Mouse (Mus musculus) embryo, embryonic 11 days (tissue): Measurements from ENCODE around the gene Pemt.

Experiments used
- DNase-seq: peaks from one replicate; pipeline ENCODE4 v3.0.0-alpha.2; 2015

The Pemt gene

DNA sequence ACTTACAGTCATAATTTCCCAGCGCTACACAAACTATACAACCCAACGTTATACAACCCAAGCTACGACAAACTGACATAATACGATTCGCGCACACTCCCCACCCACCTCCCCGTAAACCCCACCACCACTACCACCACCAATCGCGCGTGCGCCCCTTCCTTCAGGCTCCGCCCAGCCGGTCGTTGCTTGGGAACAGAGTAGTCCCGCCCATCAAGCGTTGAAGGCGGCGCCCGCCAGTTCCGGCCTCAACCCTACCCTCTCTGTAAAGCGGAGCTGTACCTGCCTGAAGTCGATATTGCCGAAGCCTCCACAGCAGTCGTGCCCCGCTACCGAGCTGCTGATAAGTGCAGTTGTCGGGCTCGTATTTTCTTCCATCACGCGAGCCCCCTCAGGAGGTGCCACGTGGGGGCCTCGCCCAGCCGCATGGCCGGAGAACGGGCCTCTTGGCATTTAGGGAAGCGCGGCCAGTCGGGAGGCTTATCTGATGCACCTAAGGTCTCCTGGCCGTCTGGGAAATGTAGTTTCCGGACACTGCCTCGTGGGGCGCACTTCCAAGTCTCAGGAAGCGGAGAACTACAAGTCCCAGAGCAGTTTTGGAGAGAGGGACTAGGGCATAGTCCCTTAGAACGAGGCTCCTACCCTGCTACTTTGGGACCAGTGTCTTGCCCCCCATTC, at the start of gene Pemt:
Gene Pemt, minus strand, starts transcription at position 432 of the 678 bp plus-strand sequence.
- DNase-seq: peak; percentile 97

DNA sequence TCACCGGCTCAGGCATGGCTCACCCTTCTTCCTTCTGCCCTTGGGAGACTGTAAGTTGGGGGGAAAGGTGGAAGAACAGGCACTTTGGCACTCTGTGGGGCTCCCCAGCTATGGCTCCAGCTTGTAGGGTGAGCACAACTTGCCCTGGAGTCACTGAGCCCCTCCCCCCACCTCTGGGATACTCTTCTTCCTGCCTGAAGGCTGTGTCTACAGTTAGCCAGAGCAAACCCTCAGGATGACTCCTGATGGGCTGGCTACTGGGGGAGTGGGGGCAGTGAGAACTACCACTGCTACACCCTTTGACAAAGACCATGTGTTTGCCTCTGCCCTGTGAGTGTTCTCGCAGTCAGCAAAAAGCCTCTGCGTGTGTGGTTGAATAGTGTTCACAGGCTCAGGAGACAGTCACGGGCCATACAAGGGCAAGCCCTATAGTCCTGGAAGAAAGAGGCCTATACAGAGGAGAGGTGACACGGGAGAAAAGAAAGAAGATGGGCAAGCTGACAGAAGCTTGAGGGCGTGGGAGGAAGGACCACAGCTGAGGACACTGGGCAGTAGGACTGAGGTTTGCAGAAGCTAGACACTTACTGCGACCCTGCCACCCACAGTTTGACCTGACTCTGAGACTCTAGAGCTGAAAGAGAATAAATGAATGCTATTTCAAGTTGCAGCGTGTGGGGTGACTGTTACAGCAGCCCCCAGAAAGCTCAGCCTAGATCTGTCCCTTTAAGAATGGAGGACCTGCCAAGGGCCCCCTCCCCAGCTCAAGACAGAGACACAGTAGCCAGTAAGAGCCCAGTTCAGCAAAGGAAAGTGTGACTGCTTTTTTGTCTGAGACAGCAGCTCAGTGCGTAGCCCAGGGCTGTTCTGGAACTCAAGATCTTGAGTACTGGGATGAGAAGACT, 48.9 kb upstream of the Pemt start:
- no peak for DNase-seq

GRCm38 (mm10) chr11:60093984-60094587, 47.8 kb upstream of the Pemt start:
- DNase-seq: no peak

DNA sequence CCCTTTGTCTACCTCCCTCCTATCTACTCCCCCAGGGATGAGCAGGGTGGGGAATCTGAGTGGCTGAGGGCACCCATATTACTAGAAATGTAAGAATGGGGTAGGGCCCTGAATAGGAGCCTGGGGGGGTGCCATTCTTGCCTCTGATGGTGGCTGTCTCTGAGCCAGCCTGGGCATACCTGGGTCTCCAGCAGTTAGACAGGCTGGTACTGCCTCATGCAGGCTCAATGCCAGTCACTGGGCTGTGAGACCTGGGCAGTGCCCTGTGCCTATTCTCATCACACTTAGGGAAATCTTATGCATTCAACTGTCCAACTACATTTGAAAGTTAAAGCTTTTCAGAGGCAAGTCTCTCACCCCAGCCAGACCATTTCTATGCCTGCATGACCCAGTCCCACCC, 46.9 kb upstream of the Pemt start:
- DNase-seq: no peak

DNA sequence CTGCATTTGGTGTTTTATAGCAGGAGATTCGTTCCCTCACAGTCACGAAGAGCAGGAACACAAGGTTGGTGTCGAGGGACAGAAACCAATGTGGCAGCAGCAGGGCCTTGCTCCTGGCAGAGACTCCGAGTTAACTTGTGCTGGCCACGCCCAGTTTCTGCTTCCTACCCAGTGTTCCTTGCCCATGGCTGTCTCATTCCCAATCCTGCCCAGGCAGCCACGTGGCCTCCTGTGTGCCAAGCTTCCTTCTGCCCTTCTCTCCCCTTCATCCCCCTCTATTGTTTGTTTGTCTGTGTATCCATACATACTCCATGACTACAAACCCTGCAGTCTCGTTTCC, 45.1 kb upstream of the Pemt start:
- no peak for DNase-seq

DNA sequence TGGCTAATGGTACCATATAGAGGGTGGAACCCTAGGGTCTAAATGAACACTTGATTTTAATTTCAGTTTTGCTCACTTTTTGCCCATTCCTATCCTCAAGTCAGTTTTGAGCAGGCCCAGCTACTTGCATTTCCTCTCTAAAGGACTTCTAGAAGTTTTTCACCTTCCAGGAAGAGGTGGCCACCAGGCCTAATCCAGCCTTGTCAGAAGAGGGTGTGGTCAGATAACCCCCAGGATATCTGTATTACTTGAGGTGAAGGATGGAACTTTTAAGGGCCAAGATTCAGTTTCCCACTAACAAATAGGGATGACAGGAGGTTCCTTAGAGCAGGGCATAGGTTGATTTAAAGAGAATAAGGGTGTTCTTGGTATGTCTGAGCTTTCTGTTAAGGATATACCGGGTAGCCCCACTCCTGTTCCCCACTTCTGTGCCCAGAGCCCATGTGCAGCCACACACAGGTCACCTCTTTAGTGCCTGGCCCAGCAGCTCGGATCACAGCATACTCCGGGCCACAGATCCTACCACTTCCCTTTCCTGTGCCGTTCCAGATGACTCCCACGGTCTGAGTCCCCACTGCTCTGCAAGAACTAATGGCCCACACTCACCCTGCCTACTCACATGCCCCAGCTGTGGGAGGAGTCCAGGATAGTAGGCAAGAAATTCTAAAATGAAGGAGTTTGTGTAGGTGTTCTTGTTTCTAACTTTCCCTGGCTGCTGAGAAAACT, 44.6 kb upstream of the Pemt start:
- no peak for DNase-seq

GRCm38 (mm10) chr11:60088947-60089346, 42.7 kb upstream of the Pemt start:
- DNase-seq: peak; percentile 74

- DNase-seq: no peak
Measured at GRCm38 (mm10) chr11:60086676-60087075, 40.4 kb upstream of the Pemt start.

DNA sequence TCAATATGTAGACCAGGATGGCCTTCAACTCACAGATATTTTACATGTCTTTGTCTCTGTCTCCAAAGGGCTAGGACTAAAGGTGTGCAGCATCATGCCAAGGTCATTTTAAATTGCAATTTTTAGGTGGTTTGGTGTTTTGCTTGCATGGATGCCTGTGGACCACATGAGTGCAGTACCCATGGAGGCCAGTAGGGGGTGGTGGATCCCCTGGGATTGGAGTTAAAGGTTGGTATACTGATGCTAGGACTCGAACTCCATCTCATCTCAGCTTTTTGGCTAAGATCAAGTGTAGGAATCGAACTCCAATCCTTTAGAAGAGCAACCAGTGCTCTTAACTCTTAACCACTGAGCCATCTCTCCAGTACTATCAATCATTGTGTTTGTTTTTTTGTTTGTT, 38.3 kb upstream of the Pemt start:
- peak; percentile 33 for DNase-seq

- peak; percentile 87 for DNase-seq
Measured at GRCm38 (mm10) chr11:60076790-60077189, 30.5 kb upstream of the Pemt start.

DNA sequence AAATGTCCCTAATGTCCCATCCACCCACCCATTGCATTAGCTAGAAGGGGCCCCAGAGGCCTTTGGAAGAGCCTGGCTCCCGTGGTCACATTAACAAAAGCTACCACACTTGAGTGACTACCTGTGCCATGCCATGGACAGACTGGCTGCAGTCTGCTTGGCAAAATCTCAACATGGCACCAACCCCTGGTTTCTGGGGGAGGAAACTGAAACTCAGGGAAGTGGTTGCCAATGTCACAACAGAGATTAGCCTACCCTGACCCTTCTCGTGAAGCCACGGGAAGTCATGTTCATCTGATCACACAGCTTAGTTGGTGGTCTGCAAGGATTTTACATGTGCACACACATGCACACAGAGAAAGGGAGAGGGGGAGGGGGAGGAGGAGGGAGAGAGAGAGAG, 29.9 kb upstream of the Pemt start:
- DNase-seq: no peak

DNA sequence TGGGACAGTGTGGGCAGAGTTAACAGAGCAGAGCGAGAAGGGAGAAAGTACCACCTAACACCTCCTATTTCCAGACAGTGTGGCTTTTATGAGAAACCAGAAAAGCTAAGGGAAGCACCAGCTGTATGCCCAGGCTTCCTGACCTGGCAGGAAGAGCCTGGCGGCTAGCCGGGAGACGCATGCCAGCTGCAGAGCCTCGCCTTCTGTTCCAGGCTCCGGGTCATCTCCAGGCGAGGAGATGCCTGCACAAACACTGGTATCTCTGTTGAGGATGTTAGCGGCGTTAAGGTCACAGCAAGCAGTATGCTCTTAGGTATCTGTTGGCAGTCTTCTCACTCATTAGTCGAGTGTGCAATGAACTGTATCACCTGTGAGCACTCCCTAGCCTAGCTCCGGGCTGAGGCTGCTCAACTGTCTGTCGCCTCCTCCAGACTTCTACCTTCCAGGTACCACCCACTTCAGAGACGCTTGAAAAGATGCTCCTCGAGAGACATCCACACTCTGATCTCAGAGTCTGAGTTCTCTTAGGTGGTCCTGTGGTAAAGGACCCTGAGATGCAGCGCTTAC, 27.7 kb upstream of the Pemt start:
- DNase-seq: no peak

DNA sequence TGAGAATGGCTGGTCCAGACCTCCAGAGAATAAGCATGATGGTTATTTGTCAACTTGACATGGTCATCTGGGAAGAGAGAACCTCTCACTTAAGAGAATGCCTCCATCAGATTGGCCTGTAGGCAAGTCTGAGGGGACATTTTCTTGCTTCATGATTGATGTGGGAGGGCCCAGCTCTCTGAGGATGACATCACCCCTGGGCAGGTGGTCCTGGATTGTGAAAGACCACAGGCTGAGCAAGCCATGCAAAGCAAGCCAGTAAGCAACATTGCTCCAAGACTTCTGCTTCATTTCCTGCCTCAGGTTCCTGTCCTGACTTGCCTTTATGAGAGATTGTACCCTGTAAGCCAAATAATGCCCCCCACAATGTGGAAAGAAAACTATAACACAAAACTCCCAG, 26.8 kb upstream of the Pemt start:
- DNase-seq: no peak

DNA sequence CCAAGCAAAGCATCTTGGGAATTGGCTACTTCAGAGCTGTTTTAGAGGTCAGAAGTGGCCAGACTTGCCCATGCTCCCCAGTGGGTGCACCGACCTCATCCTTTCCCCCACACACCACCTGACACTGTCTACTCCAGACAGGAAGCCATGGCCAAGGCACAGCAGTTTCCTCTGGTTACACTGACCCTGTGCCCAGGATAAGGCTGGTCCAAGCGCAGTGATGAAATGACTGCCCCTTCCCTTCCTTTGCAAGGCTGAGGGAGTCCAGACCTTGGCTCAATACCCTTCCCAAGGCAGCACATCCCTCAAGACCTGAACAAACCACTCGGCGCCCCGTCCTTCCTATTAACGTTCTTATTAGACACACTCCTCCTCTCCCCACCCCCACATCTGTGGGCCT, 24.9 kb upstream of the Pemt start:
- DNase-seq: no peak

- DNase-seq: peak; percentile 70
Measured at GRCm38 (mm10) chr11:60070599-60070998, 24.3 kb upstream of the Pemt start.

DNA sequence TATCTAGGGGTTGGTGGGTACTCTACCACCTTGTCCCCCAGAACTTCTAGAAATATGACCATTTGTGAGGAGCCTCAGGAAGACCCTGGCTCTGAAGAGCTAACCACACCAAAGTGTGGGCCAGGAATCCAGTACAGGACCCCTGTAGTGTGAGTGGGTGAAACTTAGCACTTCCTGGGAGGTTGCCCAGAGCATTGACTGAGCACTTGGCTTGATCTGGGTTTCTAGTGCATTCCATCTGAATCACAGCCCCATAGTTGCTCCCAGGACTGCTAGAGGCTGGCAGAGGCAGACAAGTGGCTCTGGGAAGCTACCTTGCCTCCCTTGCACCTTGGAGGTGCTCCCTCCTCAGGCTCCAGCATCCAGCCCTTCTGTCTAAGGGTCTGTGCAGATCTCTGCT, 22.3 kb upstream of the Pemt start:
- DNase-seq: no peak

- DNase-seq: no peak
Measured at GRCm38 (mm10) chr11:60067646-60068045, 21.4 kb upstream of the Pemt start.

DNA sequence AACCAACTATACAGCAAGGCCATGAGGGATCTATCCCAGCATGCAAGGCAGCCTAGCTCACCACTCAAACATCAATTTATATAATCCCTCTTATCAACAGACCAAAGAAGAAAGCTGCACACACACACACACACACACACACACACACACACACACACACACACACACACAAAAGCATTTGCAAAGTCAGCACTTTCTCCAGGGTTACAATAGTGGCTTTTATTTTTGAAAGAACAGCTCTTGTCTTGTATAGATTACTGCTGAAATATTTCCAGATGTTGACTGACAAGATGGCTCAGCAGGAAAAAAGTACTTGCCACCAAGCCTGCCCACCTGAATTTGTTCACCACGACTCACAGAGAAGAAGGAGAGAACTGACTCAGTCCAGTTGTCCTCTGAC, 19.0 kb upstream of the Pemt start:
- no peak for DNase-seq

GRCm38 (mm10) chr11:60061504-60062006, 15.3 kb upstream of the Pemt start:
- DNase-seq: no peak

DNA sequence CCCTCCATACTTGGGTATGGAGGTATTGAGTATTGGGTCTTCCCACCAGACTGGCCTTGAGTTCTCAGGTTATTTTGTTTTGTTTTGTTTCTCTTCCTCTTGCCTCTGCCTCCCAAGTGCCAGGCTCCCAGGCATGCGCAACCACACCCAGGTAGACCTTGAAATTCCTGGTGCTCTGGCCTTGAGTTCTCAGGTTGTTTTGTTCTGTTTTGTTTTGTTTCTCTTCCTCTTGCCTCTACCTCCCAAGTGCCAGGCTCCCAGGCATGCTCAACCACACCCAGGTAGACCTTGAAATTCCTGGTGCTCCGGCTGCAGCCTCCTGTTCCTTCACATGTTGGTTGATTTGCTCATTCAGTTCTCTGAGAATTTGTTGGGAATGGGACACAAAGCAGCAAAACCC, 13.7 kb upstream of the Pemt start:
- no peak for DNase-seq

- no peak for DNase-seq
Measured at GRCm38 (mm10) chr11:60058441-60058840, 12.2 kb upstream of the Pemt start.

- no peak for DNase-seq
Measured at GRCm38 (mm10) chr11:60057987-60058386, 11.7 kb upstream of the Pemt start.

GRCm38 (mm10) chr11:60056520-60056919, 10.2 kb upstream of the Pemt start:
- no peak for DNase-seq
